In the genomic region with DNA sequence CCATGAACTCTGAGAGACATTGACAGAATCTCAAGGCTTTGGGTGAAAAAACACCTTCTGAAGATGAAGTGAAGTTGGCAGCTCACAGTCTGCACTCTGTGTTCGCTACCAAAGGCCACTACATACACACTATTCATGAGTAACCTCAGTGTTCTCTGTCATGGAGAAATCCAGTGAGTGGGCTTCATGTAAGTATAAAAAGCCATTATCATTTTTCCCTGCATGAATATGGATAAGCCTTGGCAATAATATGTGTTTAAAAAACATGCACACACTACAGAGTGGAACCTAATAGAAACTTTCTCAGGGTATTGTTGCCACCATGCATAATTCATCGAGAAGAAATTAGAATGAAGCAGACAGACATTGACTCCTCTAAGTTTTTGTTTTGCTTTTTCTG, we compare ENCODE assay signal across 23 mouse cellular contexts.
DNase-seq lines count a peak whose midpoint lies in the region; ATAC-seq and TF ChIP-seq lines count a peak whose summit lies in the region.
"Had no signal": no experiment of that assay in that cellular context is flagged by ENCODE, and none has a peak within 500 bp of the region (broad histone marks: within the 10 kb centered on the region; RNA-seq: fewer than 3 reads in every experiment).

No protein-coding gene starts in this region.

- H3K27ac ChIP-seq in midbrain, embryonic 11.5 days (ENCODE audit: low read depth, low read length): no peak overlapping the region
- no peak overlapping the region for H3K27ac ChIP-seq in midbrain, embryonic 16.5 days (ENCODE audit: low read length)
- H3K27ac ChIP-seq in forebrain, embryonic 15.5 days (replicated peaks): no peak overlapping the region
- no peak overlapping the region for H3K27ac ChIP-seq in hindbrain, embryonic 16.5 days (ENCODE audit: low read depth, low read length)
- H3K27ac ChIP-seq in liver, postnatal 0 days (ENCODE audit: low read depth): no peak overlapping the region
- H3K27ac ChIP-seq: heart, embryonic 15.5 days; layer of hippocampus, adult 2 months; limb, embryonic 10.5 days; liver, embryonic 15.5 days; neural tube, embryonic 15.5 days had no signal

- no peak overlapping the region for H3K4me2 ChIP-seq in midbrain, embryonic 11.5 days
- no peak overlapping the region for H3K4me2 ChIP-seq in midbrain, embryonic 16.5 days (ENCODE audit: low read length)
- no peak overlapping the region for H3K4me2 ChIP-seq in forebrain, embryonic 15.5 days (replicated peaks)
- no peak overlapping the region for H3K4me2 ChIP-seq in hindbrain, embryonic 16.5 days (ENCODE audit: low read length)
- H3K4me2 ChIP-seq in liver, postnatal 0 days (ENCODE audit: low read depth, low read length): no peak overlapping the region
- H3K4me2 ChIP-seq: heart, embryonic 15.5 days; liver, embryonic 15.5 days; neural tube, embryonic 15.5 days had no signal

- H3K9me3 ChIP-seq in midbrain, embryonic 11.5 days (ENCODE audit: control insufficient read depth, low read length): no peaks in the 10 kb centered on the region
- no peaks in the 10 kb centered on the region for H3K9me3 ChIP-seq in midbrain, embryonic 16.5 days (replicated peaks; ENCODE audit: control insufficient read depth, low read length, poor library complexity, severe bottlenecking)
- no peaks in the 10 kb centered on the region for H3K9me3 ChIP-seq in forebrain, embryonic 15.5 days
- H3K9me3 ChIP-seq in hindbrain, embryonic 16.5 days (ENCODE audit: control insufficient read depth, low read length): no peaks in the 10 kb centered on the region
- H3K9me3 ChIP-seq in liver, postnatal 0 days (ENCODE audit: low read length): no peaks in the 10 kb centered on the region
- H3K9me3 ChIP-seq: heart, embryonic 15.5 days; limb, embryonic 10.5 days; liver, embryonic 15.5 days; neural tube, embryonic 15.5 days had no signal

- no peak overlapping the region for H3K9ac ChIP-seq in midbrain, embryonic 11.5 days (ENCODE audit: low read length)
- H3K9ac ChIP-seq in midbrain, embryonic 16.5 days (ENCODE audit: low read depth, low read length): no peak overlapping the region
- H3K9ac ChIP-seq in forebrain, embryonic 15.5 days (replicated peaks): no peak overlapping the region
- H3K9ac ChIP-seq in hindbrain, embryonic 16.5 days (ENCODE audit: low read depth, low read length): no peak overlapping the region
- H3K9ac ChIP-seq in liver, postnatal 0 days (replicated peaks): no peak overlapping the region
- H3K9ac ChIP-seq: heart, embryonic 15.5 days; liver, embryonic 15.5 days; neural tube, embryonic 15.5 days had no signal

- no peaks in the 10 kb centered on the region for H3K27me3 ChIP-seq in midbrain, embryonic 11.5 days (ENCODE audit: control insufficient read depth, insufficient read depth, low read length)
- H3K27me3 ChIP-seq in midbrain, embryonic 16.5 days (ENCODE audit: control insufficient read depth, insufficient read depth, low read depth, low read length): no peaks in the 10 kb centered on the region
- H3K27me3 ChIP-seq in forebrain, embryonic 15.5 days: no peaks in the 10 kb centered on the region
- H3K27me3 ChIP-seq in hindbrain, embryonic 16.5 days (replicated peaks; ENCODE audit: control insufficient read depth, insufficient read depth, low read length): no peaks in the 10 kb centered on the region
- no peaks in the 10 kb centered on the region for H3K27me3 ChIP-seq in liver, postnatal 0 days (ENCODE audit: insufficient read depth, low read length)
- H3K27me3 ChIP-seq: CH12.LX; heart, embryonic 15.5 days; liver, embryonic 15.5 days; neural tube, embryonic 15.5 days; Patski had no signal

- TF ChIP-seq CTCF in liver, postnatal 0 days (IDR thresholded peaks at IDR 0.05; ENCODE audit: low read depth): no peak

- TF ChIP-seq EP300 in liver, postnatal 0 days (IDR thresholded peaks at IDR 0.05; ENCODE audit: low read depth): no peak

- H3K4me3 ChIP-seq in midbrain, embryonic 11.5 days (ENCODE audit: low read depth, low read length): no peak overlapping the region
- H3K4me3 ChIP-seq in midbrain, embryonic 16.5 days (ENCODE audit: low read depth, low read length): no peak overlapping the region
- H3K4me3 ChIP-seq in forebrain, embryonic 15.5 days: no peak overlapping the region
- no peak overlapping the region for H3K4me3 ChIP-seq in hindbrain, embryonic 16.5 days (ENCODE audit: low read length)
- H3K4me3 ChIP-seq in liver, postnatal 0 days (ENCODE audit: low read depth, low read length): no peak overlapping the region
- H3K4me3 ChIP-seq: heart, embryonic 15.5 days; layer of hippocampus, adult 2 months; limb, embryonic 10.5 days; liver, embryonic 15.5 days; neural tube, embryonic 15.5 days had no signal

- WGBS in midbrain, embryonic 11.5 days: 67% methylated on average over 2 of the region's 2 CpGs
- WGBS in midbrain, embryonic 16.5 days: 25% methylated on average over 2 of the region's 2 CpGs
- WGBS in forebrain, embryonic 15.5 days: 35% methylated on average over 2 of the region's 2 CpGs
- 38% methylated on average over 2 of the region's 2 CpGs for WGBS in hindbrain, embryonic 16.5 days
- 71% methylated on average over 2 of the region's 2 CpGs for WGBS in liver, postnatal 0 days (ENCODE audit: insufficient replicate concordance)

- peak; percentile 88 for ATAC-seq in midbrain, embryonic 11.5 days (ENCODE audit: low FRiP score)
- no peak for ATAC-seq in midbrain, embryonic 16.5 days
- peak; percentile 79 for ATAC-seq in forebrain, embryonic 15.5 days (replicated peaks)
- peak; percentile 69 for ATAC-seq in hindbrain, embryonic 16.5 days
- ATAC-seq in liver, postnatal 0 days: no peak
- ATAC-seq: lung, postnatal 0 days; Patski had no signal

- no peak for DNase-seq in midbrain, embryonic 11.5 days (ENCODE audit: low spot score, missing footprints)
- no peak for DNase-seq in retina, postnatal 1 day
- DNase-seq in liver, postnatal 0 days: no peak
- no peak for DNase-seq in gastrocnemius, postnatal 14 days
- DNase-seq: B cell, adult 2 months; cerebellum, adult 18-20 months; cerebellum, postnatal 14 days; heart, postnatal 36 days; kidney, adult 9 months; kidney, postnatal 25 days; liver had no signal

- H3K4me1 ChIP-seq in midbrain, embryonic 11.5 days (ENCODE audit: control insufficient read depth, insufficient read depth, low read length): no peaks in the 10 kb centered on the region
- H3K4me1 ChIP-seq in midbrain, embryonic 16.5 days (ENCODE audit: control insufficient read depth, insufficient read depth, low read length): no peaks in the 10 kb centered on the region
- H3K4me1 ChIP-seq in forebrain, embryonic 15.5 days: no peaks in the 10 kb centered on the region
- no peaks in the 10 kb centered on the region for H3K4me1 ChIP-seq in hindbrain, embryonic 16.5 days (ENCODE audit: control insufficient read depth, insufficient read depth, low read depth, low read length)
- no peaks in the 10 kb centered on the region for H3K4me1 ChIP-seq in liver, postnatal 0 days (ENCODE audit: insufficient read depth)
- H3K4me1 ChIP-seq: heart, embryonic 15.5 days; limb, embryonic 10.5 days; liver, embryonic 15.5 days; neural tube, embryonic 15.5 days had no signal

- no peaks in the 10 kb centered on the region for H3K36me3 ChIP-seq in midbrain, embryonic 11.5 days (ENCODE audit: control insufficient read depth, insufficient read depth, low read length)
- H3K36me3 ChIP-seq in midbrain, embryonic 16.5 days (ENCODE audit: control insufficient read depth, insufficient read depth, low read length): no peaks in the 10 kb centered on the region
- H3K36me3 ChIP-seq in forebrain, embryonic 15.5 days: no peaks in the 10 kb centered on the region
- no peaks in the 10 kb centered on the region for H3K36me3 ChIP-seq in hindbrain, embryonic 16.5 days (ENCODE audit: control insufficient read depth, insufficient read depth, low read length)
- no peaks in the 10 kb centered on the region for H3K36me3 ChIP-seq in liver, postnatal 0 days (replicated peaks; ENCODE audit: insufficient read depth, low read length)
- H3K36me3 ChIP-seq: G1E; heart, embryonic 15.5 days; limb, embryonic 10.5 days; liver, embryonic 15.5 days; neural tube, embryonic 15.5 days had no signal

- intact Hi-C loops in gastrocnemius, postnatal 14 days (cut with DNase I; ENCODE audit: low total_unique reads): no loop called here

Comparison
In these comparisons a context has a peak if more than half of its experiments do, and no peak if none do; other contexts are left out.
1. ATAC-seq: peak in midbrain, embryonic 11.5 days (single experiment), forebrain, embryonic 15.5 days (single experiment) and hindbrain, embryonic 16.5 days (single experiment); none in midbrain, embryonic 16.5 days (single experiment) and liver, postnatal 0 days (single experiment).